Mouse (Mus musculus) layer of hippocampus, adult 18-20 months (tissue): ENCODE results near the gene Rnf152. TPM values are rescaled to one million over a fixed set of nuclear protein-coding genes. Genes with fewer than 3 reads are reported as not detected.

Source experiments
- DNase-seq, 2 experiments: peaks; one replicate each; pipeline ENCODE4 v3.0.0; 2022; ENCODE audit warnings: low spot score in 2 of 2
- total RNA-seq, 2 experiments: library from RNA; stranded (reverse); gene quantifications; 2 replicates each; pipeline ENCODE4 v1.2.3; 2021

Rnf152 gene
- total RNA-seq, 2 experiments from 2014 or later = 2.0 to 2.7 TPM

DNA sequence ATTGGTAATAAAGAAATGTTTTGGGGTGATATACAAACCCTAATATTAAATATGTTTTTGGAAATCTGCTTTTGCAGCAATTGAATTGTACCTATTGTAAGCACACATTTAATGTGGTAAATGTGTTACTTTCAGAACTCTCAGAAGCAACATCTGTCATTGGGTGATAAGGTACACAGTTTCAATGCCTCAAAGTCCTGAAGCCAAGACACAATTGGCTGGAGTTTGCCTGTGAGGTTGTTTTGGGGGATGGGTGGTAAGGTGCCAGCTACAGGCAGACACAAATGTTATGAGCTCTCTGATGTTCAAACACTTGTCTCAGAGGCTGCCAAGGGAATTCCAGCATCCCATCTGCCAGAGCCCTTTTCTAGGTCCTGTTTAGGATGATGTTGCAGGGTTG is 116.3 kb downstream of the Rnf152 start:
- no peak for DNase-seq
